Mouse (Mus musculus) cortical plate, adult 2 months (tissue): ENCODE results near the gene Bdkrb1. TPM values are rescaled to one million over a fixed set of nuclear protein-coding genes. Genes with fewer than 3 reads are reported as not detected.
A peak's percentile ranks its signal among the peaks of the same experiment; 100 is the strongest.

Experiments
- H3K27ac ChIP-seq: fragments of 200-500 bp; 2 replicates; pipeline ENCODE4 v1.5.1; 2012; ENCODE audit warnings: low read length, control low read depth, inconsistent platforms; ENCODE audit not compliant: insufficient read depth
- H3K4me1 ChIP-seq: fragments of 200-500 bp; 2 replicates; pipeline ENCODE4 v1.6.1; 2011; ENCODE audit warnings: low read length; ENCODE audit not compliant: control insufficient read depth, insufficient read depth
- H3K4me3 ChIP-seq: fragments of 200-500 bp; 2 replicates; pipeline ENCODE4 v1.5.1; 2011; ENCODE audit warnings: mild to moderate bottlenecking, low read length, control low read depth; ENCODE audit not compliant: insufficient read depth
- CTCF ChIP-seq: fragments of 200-500 bp; IDR thresholded peaks from 2 replicates; pipeline ENCODE4 v1.5.1; 2011; ENCODE audit warnings: mild to moderate bottlenecking, control low read depth, low read length; ENCODE audit not compliant: insufficient read depth; ENCODE audit errors: extremely low read depth
- POLR2A ChIP-seq: fragments of 200-500 bp; IDR thresholded peaks from 2 replicates; pipeline ENCODE4 v1.6.1; 2011; ENCODE audit warnings: mild to moderate bottlenecking, low read length, control low read depth; ENCODE audit not compliant: insufficient read depth; ENCODE audit errors: extremely low read depth
- polyA plus RNA-seq: library from polyadenylated mRNA; depleted of rRNA; stranded (reverse); fragments of >200 nt; gene quantifications from 2 replicates; pipeline ENCODE4 v1.2.3, GENCODE M21; 2012

Bdkrb1 gene
- polyA plus RNA-seq, 1 experiment: 0.06 TPM

GRCm38 (mm10) chr12:105592361-105592761 lies 10.5 kb upstream of the Bdkrb1 start:
- no peak for TF ChIP-seq POLR2A
- no peak for TF ChIP-seq CTCF
- Histone ChIP-seq H3K4me1 (no peaks in the 10 kb centered on the region), H3K4me3 (no peak overlapping the region), H3K27ac (no peak overlapping the region)

- Histone ChIP-seq H3K27ac (no peak overlapping the region), H3K4me3 (no peak overlapping the region), H3K4me1 (no peaks in the 10 kb centered on the region)
- TF ChIP-seq POLR2A (no peak), CTCF (no peak)
Measured at GRCm38 (mm10) chr12:105593471-105593870, 9.4 kb upstream of the Bdkrb1 start.

GRCm38 (mm10) chr12:105597135-105597534 lies 5.8 kb upstream of the Bdkrb1 start:
- H3K4me1 ChIP-seq: no peaks in the 10 kb centered on the region
- TF ChIP-seq POLR2A (no peak), CTCF (no peak)
- H3K27ac ChIP-seq: no peak overlapping the region
- no peak overlapping the region for H3K4me3 ChIP-seq

- Histone ChIP-seq H3K27ac (no peak overlapping the region), H3K4me1 (no peaks in the 10 kb centered on the region), H3K4me3 (no peak overlapping the region)
- no peak for TF ChIP-seq CTCF
- TF ChIP-seq POLR2A: no peak
Measured at GRCm38 (mm10) chr12:105598503-105598902, 4.4 kb upstream of the Bdkrb1 start.

GRCm38 (mm10) chr12:105599098-105599497 lies 3.8 kb upstream of the Bdkrb1 start:
- TF ChIP-seq POLR2A: no peak
- no peak for TF ChIP-seq CTCF
- Histone ChIP-seq H3K27ac (no peak overlapping the region), H3K4me1 (no peaks in the 10 kb centered on the region), H3K4me3 (no peak overlapping the region)

GRCm38 (mm10) chr12:105601586-105601985 lies 1.3 kb upstream of the Bdkrb1 start:
- TF ChIP-seq POLR2A (no peak), CTCF (no peak)
- Histone ChIP-seq H3K4me1 (no peaks in the 10 kb centered on the region), H3K4me3 (no peak overlapping the region), H3K27ac (no peak overlapping the region)

GRCm38 (mm10) chr12:105603904-105604303 lies 1.0 kb downstream of the Bdkrb1 start:
- Histone ChIP-seq H3K4me1 (no peaks in the 10 kb centered on the region), H3K27ac (no peak overlapping the region), H3K4me3 (no peak overlapping the region)
- TF ChIP-seq POLR2A: no peak

GRCm38 (mm10) chr12:105605212-105605611 lies 2.3 kb downstream of the Bdkrb1 start:
- Histone ChIP-seq H3K27ac (no peak overlapping the region), H3K4me1 (no peaks in the 10 kb centered on the region), H3K4me3 (no peak overlapping the region)
- TF ChIP-seq CTCF: no peak
- no peak for TF ChIP-seq POLR2A

GRCm38 (mm10) chr12:105606881-105607280 lies 4.0 kb downstream of the Bdkrb1 start:
- Histone ChIP-seq H3K27ac (no peak overlapping the region), H3K4me1 (no peaks in the 10 kb centered on the region), H3K4me3 (no peak overlapping the region)
- no peak for TF ChIP-seq CTCF
- TF ChIP-seq POLR2A: no peak

GRCm38 (mm10) chr12:105611045-105611444 lies 8.2 kb downstream of the Bdkrb1 start:
- H3K27ac ChIP-seq: no peak overlapping the region
- no peak overlapping the region for H3K4me3 ChIP-seq
- no peaks in the 10 kb centered on the region for H3K4me1 ChIP-seq
- TF ChIP-seq CTCF: no peak
- TF ChIP-seq POLR2A: no peak

- TF ChIP-seq CTCF (peak; percentile 72), POLR2A (no peak)
Measured at GRCm38 (mm10) chr12:105611748-105612147, 8.9 kb downstream of the Bdkrb1 start.

More at GRCm38 (mm10) chr12:105611748-105612147, 8.9 kb downstream of the Bdkrb1 start:
- Histone ChIP-seq H3K4me3 (no peak overlapping the region), H3K27ac (no peak overlapping the region), H3K4me1 (no peaks in the 10 kb centered on the region)
